Mouse (Mus musculus) v-Abl transformed pro-B cells (cell line): ENCODE measurements at regions not wholly inside any gene's neighbourhood (a gene's known extent, or its start where the extent isn't known, plus 50 kb on each side); places are given as distances from the start of the nearest gene placed in this dataset.

Source experiments
- in situ Hi-C, 2 experiments: fragments of 400-800 bp; cut with MboI; formaldehyde crosslinking; loops; one replicate each; pipeline ENCODE4 v1.15.1; 2025; ENCODE audit not compliant: unreplicated experiment in 2 of 2

- in situ Hi-C loops, result no loop called here
These were observed 178.8 kb downstream of the Ifng start for GRCm38 (mm10) chr10:118619601-118620000.

- in situ Hi-C loops, result no loop called here
These were observed 179.8 kb downstream of the Ifng start for GRCm38 (mm10) chr10:118620611-118621010.

- in situ Hi-C loops, result no loop called here
These were observed 180.7 kb downstream of the Ifng start for GRCm38 (mm10) chr10:118621546-118621945.

GRCm38 (mm10) chr10:118622131-118622530 is 181.3 kb downstream of the Ifng start:
- in situ Hi-C loops, result no loop called here

- in situ Hi-C loops, result no loop called here
These were observed 182.1 kb downstream of the Ifng start for GRCm38 (mm10) chr10:118622916-118623315.

- in situ Hi-C loops, result no loop called here
These were observed 183.5 kb downstream of the Ifng start for GRCm38 (mm10) chr10:118624368-118624767.

GRCm38 (mm10) chr10:118628000-118628399 is 187.2 kb downstream of the Ifng start:
- in situ Hi-C loops, result no loop called here

GRCm38 (mm10) chr10:118629360-118630040 is 188.7 kb downstream of the Ifng start:
- in situ Hi-C loops, result no loop called here

GRCm38 (mm10) chr10:118631786-118632185 is 190.9 kb downstream of the Ifng start:
- in situ Hi-C loops, result no loop called here

- in situ Hi-C loops, result no loop called here
These were observed 191.3 kb downstream of the Ifng start for GRCm38 (mm10) chr10:118632187-118632586.

- in situ Hi-C loops, result no loop called here
These were observed 192.6 kb downstream of the Ifng start for GRCm38 (mm10) chr10:118633429-118633828.

- in situ Hi-C loops, result no loop called here
These were observed 198.3 kb downstream of the Ifng start for GRCm38 (mm10) chr10:118639097-118639496.

- in situ Hi-C loops, result no loop called here
These were observed 199.4 kb downstream of the Ifng start for GRCm38 (mm10) chr10:118640121-118640809.

- in situ Hi-C loops, result no loop called here
These were observed 200.1 kb downstream of the Ifng start for GRCm38 (mm10) chr10:118640810-118641427.

- in situ Hi-C loops, result no loop called here
These were observed 202.8 kb downstream of the Ifng start for GRCm38 (mm10) chr10:118643622-118644021.

GRCm38 (mm10) chr10:118648111-118648510 is 207.3 kb downstream of the Ifng start:
- in situ Hi-C loops, result no loop called here

GRCm38 (mm10) chr10:118656561-118656960 is 213.4 kb downstream of the Dyrk2 start:
- in situ Hi-C loops, result loop anchor here in 1 of 2 experiments (5.0 kb wide), 1 partner anchor 321 kb away; no protein-coding TSS in a partner anchor

GRCm38 (mm10) chr10:118666009-118666408 is 204.0 kb downstream of the Dyrk2 start:
- in situ Hi-C loops, result loop anchor here in 1 of 2 experiments (5.0 kb wide), 1 partner anchor 51 kb away; no protein-coding TSS in a partner anchor

GRCm38 (mm10) chr10:118675816-118676465 is 194.1 kb downstream of the Dyrk2 start:
- in situ Hi-C loops, result no loop called here

GRCm38 (mm10) chr10:118678750-118679418 is 191.1 kb downstream of the Dyrk2 start:
- in situ Hi-C loops, result no loop called here
